Mouse (Mus musculus): Measurements from ENCODE around the gene Epb41l4b. TPM values are rescaled to one million over a fixed set of nuclear protein-coding genes. Genes with fewer than 3 reads are reported as not detected.
A peak's percentile ranks its signal among the peaks of the same experiment; 100 is the strongest.

Gene Epb41l4b
- polyA plus RNA-seq (2012; ENCODE audit: insufficient read depth, insufficient read length, missing spikeins): not detected in 2 replicates

GRCm38 (mm10) chr4:57143026-57143937 is at the start of gene Epb41l4b:
Gene Epb41l4b (minus strand): TSS chr4:57143437.
- peak within 1 kb of the TSS; percentile 30; the same call in 1 of the 2 replicates for H3K4me3 ChIP-seq (ENCODE audit: insufficient read depth, low read length)
- H3K4me1 ChIP-seq (ENCODE audit: control insufficient read depth, insufficient read depth, low read length): no peaks in the 10 kb centered on the region
- H3K27ac ChIP-seq (ENCODE audit: insufficient read depth, low read depth, low read length): no peak within 1 kb of the TSS
- TF ChIP-seq CTCF (IDR thresholded peaks at IDR 0.05; ENCODE audit: low read depth, low read length): peak; percentile 61
- TF ChIP-seq POLR2A (IDR thresholded peaks at IDR 0.05; ENCODE audit: borderline replicate concordance, low read depth, low read length): no peak

DNA sequence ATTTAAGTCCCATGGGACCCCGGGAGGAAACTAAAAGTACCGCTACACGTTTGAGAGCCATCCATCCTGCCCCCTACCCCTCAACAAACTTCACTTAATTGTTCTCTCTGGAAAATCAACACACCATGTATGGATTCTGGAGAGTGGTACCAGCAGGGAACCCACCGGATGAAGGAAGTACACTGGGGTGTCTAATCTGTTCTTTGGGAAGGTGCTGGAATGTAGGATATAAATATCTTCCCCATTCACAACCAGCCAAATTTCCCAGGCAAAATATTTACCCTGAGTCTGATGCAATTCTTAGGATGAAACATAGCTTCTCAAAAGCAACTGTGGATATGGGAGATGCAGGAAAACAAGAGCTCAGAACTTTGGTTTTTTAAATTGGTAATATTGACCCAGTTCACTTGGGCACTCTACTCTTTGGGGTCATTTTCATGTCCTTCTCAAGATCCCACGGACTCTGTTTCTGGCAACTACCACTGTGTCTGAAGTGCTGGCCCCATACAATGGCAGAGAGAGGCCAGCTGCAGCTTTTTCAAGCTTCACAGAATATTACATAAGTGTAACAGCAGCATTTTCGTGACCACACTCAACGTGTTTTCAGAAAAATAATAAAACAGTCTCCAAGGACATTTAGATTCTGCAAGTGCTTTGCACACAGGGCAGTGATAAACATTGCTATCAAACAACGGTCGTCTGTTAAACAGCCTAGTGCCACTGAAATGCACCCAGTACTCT is 48.5 kb upstream of the Epb41l4b start:
- TF ChIP-seq CTCF (IDR thresholded peaks at IDR 0.05; ENCODE audit: low read depth, low read length): no peak
- TF ChIP-seq POLR2A (IDR thresholded peaks at IDR 0.05; ENCODE audit: borderline replicate concordance, low read depth, low read length): no peak
- Histone ChIP-seq H3K27ac (ENCODE audit: insufficient read depth, low read depth, low read length) (no peak overlapping the region), H3K4me3 (ENCODE audit: insufficient read depth, low read length) (no peak overlapping the region), H3K4me1 (ENCODE audit: control insufficient read depth, insufficient read depth, low read length) (no peaks in the 10 kb centered on the region)

- no peak overlapping the region for H3K4me3 ChIP-seq (ENCODE audit: insufficient read depth, low read length)
- no peaks in the 10 kb centered on the region for H3K4me1 ChIP-seq (ENCODE audit: control insufficient read depth, insufficient read depth, low read length)
- no peak overlapping the region for H3K27ac ChIP-seq (ENCODE audit: insufficient read depth, low read depth, low read length)
- TF ChIP-seq CTCF (IDR thresholded peaks at IDR 0.05; ENCODE audit: low read depth, low read length) (no peak), POLR2A (IDR thresholded peaks at IDR 0.05; ENCODE audit: borderline replicate concordance, low read depth, low read length) (no peak)
These were observed 46.6 kb upstream of the Epb41l4b start for GRCm38 (mm10) chr4:57189881-57190280.

GRCm38 (mm10) chr4:57186035-57186434 is 42.8 kb upstream of the Epb41l4b start:
- no peak for TF ChIP-seq POLR2A (IDR thresholded peaks at IDR 0.05; ENCODE audit: borderline replicate concordance, low read depth, low read length)
- no peak for TF ChIP-seq CTCF (IDR thresholded peaks at IDR 0.05; ENCODE audit: low read depth, low read length)
- Histone ChIP-seq H3K4me3 (ENCODE audit: insufficient read depth, low read length) (no peak overlapping the region), H3K4me1 (ENCODE audit: control insufficient read depth, insufficient read depth, low read length) (no peaks in the 10 kb centered on the region), H3K27ac (ENCODE audit: insufficient read depth, low read depth, low read length) (no peak overlapping the region)

GRCm38 (mm10) chr4:57185462-57185861 is 42.2 kb upstream of the Epb41l4b start:
- no peaks in the 10 kb centered on the region for H3K4me1 ChIP-seq (ENCODE audit: control insufficient read depth, insufficient read depth, low read length)
- H3K27ac ChIP-seq (ENCODE audit: insufficient read depth, low read depth, low read length): no peak overlapping the region
- no peak overlapping the region for H3K4me3 ChIP-seq (ENCODE audit: insufficient read depth, low read length)
- TF ChIP-seq CTCF (IDR thresholded peaks at IDR 0.05; ENCODE audit: low read depth, low read length) (no peak), POLR2A (IDR thresholded peaks at IDR 0.05; ENCODE audit: borderline replicate concordance, low read depth, low read length) (no peak)

- H3K27ac ChIP-seq (ENCODE audit: insufficient read depth, low read depth, low read length): no peak overlapping the region
- TF ChIP-seq POLR2A (IDR thresholded peaks at IDR 0.05; ENCODE audit: borderline replicate concordance, low read depth, low read length) (no peak), CTCF (IDR thresholded peaks at IDR 0.05; ENCODE audit: low read depth, low read length) (no peak)
- H3K4me3 ChIP-seq (ENCODE audit: insufficient read depth, low read length): no peak overlapping the region
- H3K4me1 ChIP-seq (ENCODE audit: control insufficient read depth, insufficient read depth, low read length): no peaks in the 10 kb centered on the region
These were observed 40.3 kb upstream of the Epb41l4b start for GRCm38 (mm10) chr4:57183493-57183892.

DNA sequence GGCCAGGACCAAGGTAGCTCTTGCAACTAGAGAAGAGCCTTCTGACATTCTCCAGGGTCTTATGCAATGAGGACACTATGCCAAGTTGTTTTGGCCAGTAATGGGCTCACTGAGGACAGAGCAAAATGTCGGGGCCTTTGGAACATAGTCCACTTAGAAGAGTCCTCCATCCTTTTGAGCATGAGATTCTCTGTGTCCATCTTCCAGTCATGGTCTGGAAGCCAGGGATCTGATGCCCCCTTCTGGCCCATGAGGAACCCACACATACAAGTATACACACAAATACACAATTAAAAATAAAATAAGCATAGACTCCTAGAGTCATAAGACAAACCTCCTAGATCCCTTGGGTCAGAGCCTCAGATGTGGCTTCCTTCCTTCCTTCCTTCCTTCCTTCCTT is 38.3 kb upstream of the Epb41l4b start:
- H3K4me3 ChIP-seq (ENCODE audit: insufficient read depth, low read length): no peak overlapping the region
- H3K27ac ChIP-seq (ENCODE audit: insufficient read depth, low read depth, low read length): no peak overlapping the region
- no peaks in the 10 kb centered on the region for H3K4me1 ChIP-seq (ENCODE audit: control insufficient read depth, insufficient read depth, low read length)
- TF ChIP-seq POLR2A (IDR thresholded peaks at IDR 0.05; ENCODE audit: borderline replicate concordance, low read depth, low read length): no peak
- no peak for TF ChIP-seq CTCF (IDR thresholded peaks at IDR 0.05; ENCODE audit: low read depth, low read length)

GRCm38 (mm10) chr4:57178881-57179280 is 35.6 kb upstream of the Epb41l4b start:
- no peak overlapping the region for H3K27ac ChIP-seq (ENCODE audit: insufficient read depth, low read depth, low read length)
- no peaks in the 10 kb centered on the region for H3K4me1 ChIP-seq (ENCODE audit: control insufficient read depth, insufficient read depth, low read length)
- H3K4me3 ChIP-seq (ENCODE audit: insufficient read depth, low read length): no peak overlapping the region
- no peak for TF ChIP-seq CTCF (IDR thresholded peaks at IDR 0.05; ENCODE audit: low read depth, low read length)
- TF ChIP-seq POLR2A (IDR thresholded peaks at IDR 0.05; ENCODE audit: borderline replicate concordance, low read depth, low read length): no peak

- H3K4me1 ChIP-seq (ENCODE audit: control insufficient read depth, insufficient read depth, low read length): no peaks in the 10 kb centered on the region
- TF ChIP-seq CTCF (IDR thresholded peaks at IDR 0.05; ENCODE audit: low read depth, low read length) (no peak), POLR2A (IDR thresholded peaks at IDR 0.05; ENCODE audit: borderline replicate concordance, low read depth, low read length) (no peak)
- H3K4me3 ChIP-seq (ENCODE audit: insufficient read depth, low read length): no peak overlapping the region
- H3K27ac ChIP-seq (ENCODE audit: insufficient read depth, low read depth, low read length): no peak overlapping the region
These were observed 32.1 kb upstream of the Epb41l4b start for GRCm38 (mm10) chr4:57175329-57175728.

GRCm38 (mm10) chr4:57172861-57173260 is 29.6 kb upstream of the Epb41l4b start:
- H3K4me3 ChIP-seq (ENCODE audit: insufficient read depth, low read length): no peak overlapping the region
- TF ChIP-seq CTCF (IDR thresholded peaks at IDR 0.05; ENCODE audit: low read depth, low read length) (no peak), POLR2A (IDR thresholded peaks at IDR 0.05; ENCODE audit: borderline replicate concordance, low read depth, low read length) (no peak)
- H3K4me1 ChIP-seq (ENCODE audit: control insufficient read depth, insufficient read depth, low read length): no peaks in the 10 kb centered on the region
- no peak overlapping the region for H3K27ac ChIP-seq (ENCODE audit: insufficient read depth, low read depth, low read length)

Measured in bone marrow macrophage, adult 2 months (primary cell).